Mouse (Mus musculus) forebrain, embryonic 10.5 days (tissue): ENCODE measurements around the gene Myo1h. TPM values are rescaled to one million over a fixed set of nuclear protein-coding genes. Genes with fewer than 3 reads are reported as not detected.

ENCODE experiments used
- microRNA-seq: library from miRNA; unstranded; fragments of <30 nt; microRNA quantifications from one replicate; pipeline ENCODE4, GENCODE M21; 2017
- polyA plus RNA-seq: library from polyadenylated mRNA; unstranded; fragments of >200 nt; fragmentation: Nextera tagmentation; extraction: Ambion mirVana; gene quantifications from 2 replicates; pipeline ENCODE4 v1.2.1, GENCODE M21; 2016

Myo1h gene
- polyA plus RNA-seq, 1 experiment from 2014 or later, result 0.82 TPM

Small RNA genes within 50 kb of the gene (microRNA-seq; reads per million reads assigned to microRNA genes)
- not detected for gene Mir7027

Other genes starting within 250 kb of the Myo1h start
- 12.4 and 12.7 TPM in 2 replicates for gene Usp30, start 223.7 kb upstream of the Myo1h start, polyA plus RNA-seq
- gene Svop, start 197.6 kb upstream of the Myo1h start, polyA plus RNA-seq, result 3.2 and 5.4 TPM in 2 replicates
- 12.8 and 13.6 TPM in 2 replicates for gene Alkbh2, start 160.9 kb upstream of the Myo1h start, polyA plus RNA-seq
- gene Ung, start 158.8 kb upstream of the Myo1h start, polyA plus RNA-seq, result 88.2 and 88.6 TPM in 2 replicates
- gene Acacb, start 142.6 kb upstream of the Myo1h start, polyA plus RNA-seq, result 2.5 TPM in 2 replicates
- gene Foxn4, start 15.4 kb upstream of the Myo1h start, polyA plus RNA-seq, result 0.42 and 0.80 TPM in 2 replicates
- gene Kctd10, start 91.3 kb downstream of the Myo1h start, polyA plus RNA-seq, result 87.2 and 90.2 TPM in 2 replicates
- gene Ube3b, start 91.4 kb downstream of the Myo1h start, polyA plus RNA-seq, result 49.4 and 51.3 TPM in 2 replicates
- gene Mmab, start 154.9 kb downstream of the Myo1h start, polyA plus RNA-seq, result 31.0 and 32.4 TPM in 2 replicates
- gene Mvk, start 155.1 kb downstream of the Myo1h start, polyA plus RNA-seq, result 55.5 and 62.0 TPM in 2 replicates